Mouse (Mus musculus) forebrain, embryonic 12.5 days (tissue): Measurements from ENCODE around the gene Clic4. TPM values are rescaled to one million over a fixed set of nuclear protein-coding genes. Genes with fewer than 3 reads are reported as not detected.
"Not testable (repeated sequence)": the region's sequence is repeated elsewhere in the genome, so short reads cannot be mapped to it uniquely, and the experiment has no call there.

Experiments
- ATAC-seq: fragments of 200-750 bp; cut with Nextera tagmentation; 2 replicates; pipeline ENCODE4 v1.8.0; 2017; ENCODE audit warnings: moderate TSS enrichment; ENCODE audit not compliant: low FRiP score
- H3K27ac ChIP-seq: fragments of 300-500 bp; sonication (generic); 2 replicates; pipeline ENCODE4 v1.5.1; 2016; ENCODE audit warnings: mild to moderate bottlenecking
- H3K27me3 ChIP-seq: fragments of 300-500 bp; sonication (generic); 2 replicates; pipeline ENCODE4 v1.6.1; 2016; ENCODE audit warnings: mild to moderate bottlenecking
- H3K36me3 ChIP-seq: fragments of 300-500 bp; sonication (generic); replicated peaks from 2 replicates; pipeline ENCODE4 v1.6.1; 2016; ENCODE audit warnings: mild to moderate bottlenecking
- H3K4me1 ChIP-seq: fragments of 300-500 bp; sonication (generic); 2 replicates; pipeline ENCODE4 v1.6.1; 2016
- H3K4me2 ChIP-seq: fragments of 300-500 bp; sonication (generic); 2 replicates; pipeline ENCODE4 v1.6.1; 2016; ENCODE audit warnings: mild to moderate bottlenecking, moderate library complexity
- H3K4me3 ChIP-seq: fragments of 300-500 bp; sonication (generic); replicated peaks from 2 replicates; pipeline ENCODE4 v1.5.1; 2016; ENCODE audit warnings: mild to moderate bottlenecking
- H3K9ac ChIP-seq: fragments of 300-500 bp; sonication (generic); 2 replicates; pipeline ENCODE4 v1.6.1; 2016; ENCODE audit warnings: mild to moderate bottlenecking
- H3K9me3 ChIP-seq: fragments of 300-500 bp; sonication (generic); 2 replicates; pipeline ENCODE4 v1.6.1; 2016
- WGBS: fragments of 180-500 bp; shearing (Covaris S2); methylation state at CpG from one replicate; pipeline ENCODE4 v1.1.7; 2016; 5-methylcytosine and 5-hydroxymethylcytosine counted together
- polyA plus RNA-seq: library from polyadenylated mRNA; unstranded; fragments of >200 nt; fragmentation: Nextera tagmentation; extraction: Ambion mirVana; gene quantifications from 2 replicates; pipeline ENCODE4 v1.2.1, GENCODE M21; 2016

The Clic4 gene
- polyA plus RNA-seq, 1 experiment from 2014 or later, result 205 TPM

- peaks cover 8% of the 10 kb centered on the region; the same call in 1 of the 2 replicates for H3K27me3 ChIP-seq
- no peak overlapping the region for H3K4me3 ChIP-seq
- H3K4me2 ChIP-seq, result no peak overlapping the region
- H3K36me3 ChIP-seq, result no peaks in the 10 kb centered on the region
- ATAC-seq, result no peak
- peaks cover 15% of the 10 kb centered on the region for H3K4me1 ChIP-seq
- 83% methylated on average over 3 of the region's 3 CpGs for WGBS
- no peak overlapping the region for H3K9ac ChIP-seq
- no peak overlapping the region for H3K27ac ChIP-seq
- no peaks in the 10 kb centered on the region for H3K9me3 ChIP-seq
Observed at GRCm38 (mm10) chr4:135287975-135288374, 15.4 kb upstream of the Clic4 start.

GRCm38 (mm10) chr4:135286833-135287395, 14.3 kb upstream of the Clic4 start:
- Histone ChIP-seq H3K4me1 (peaks cover 10% of the 10 kb centered on the region), H3K9ac (peak overlapping the region; percentile 33; the same call in 1 of the 2 replicates), H3K36me3 (no peaks in the 10 kb centered on the region), H3K27me3 (peaks cover 8% of the 10 kb centered on the region; the same call in 1 of the 2 replicates), H3K4me3 (no peak overlapping the region), H3K9me3 (no peaks in the 10 kb centered on the region), H3K4me2 (no peak overlapping the region), H3K27ac (no peak overlapping the region)
- no peak for ATAC-seq
- WGBS, result 15% methylated on average over 16 of the region's 16 CpGs

DNA sequence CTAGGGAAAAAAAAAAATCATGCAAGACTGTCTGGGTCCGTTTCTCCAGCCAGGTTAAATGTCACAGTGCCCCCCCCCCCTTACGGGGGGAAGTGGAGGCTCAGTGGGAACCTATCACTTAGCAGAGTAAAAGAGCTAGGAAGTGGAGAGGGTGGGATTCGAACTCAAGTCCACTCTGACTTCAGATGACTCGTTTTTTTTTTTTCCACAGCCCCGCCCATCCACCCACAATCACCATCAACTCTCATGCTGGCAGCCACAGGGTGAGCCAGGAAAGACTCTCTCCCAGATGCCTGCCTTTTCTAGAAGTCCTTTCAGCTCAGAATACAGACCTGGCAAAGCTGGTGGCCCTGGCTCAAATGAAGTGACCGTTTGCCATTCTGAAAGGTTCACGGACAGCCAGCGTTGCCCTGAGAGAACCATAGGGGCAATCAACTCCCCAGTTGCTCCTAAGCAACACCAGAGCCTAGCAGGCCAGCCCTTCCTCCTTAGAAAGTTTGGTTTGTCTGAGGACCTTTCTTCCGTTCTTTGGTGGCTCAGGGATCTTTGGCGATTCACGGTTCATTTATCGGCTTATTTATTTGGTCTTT, 13.5 kb upstream of the Clic4 start:
- 65% methylated on average over 12 of the region's 12 CpGs for WGBS
- H3K27ac ChIP-seq, result no peak overlapping the region
- peaks cover 8% of the 10 kb centered on the region; the same call in 1 of the 2 replicates for H3K27me3 ChIP-seq
- H3K4me3 ChIP-seq, result no peak overlapping the region
- H3K9me3 ChIP-seq, result no peaks in the 10 kb centered on the region
- H3K4me1 ChIP-seq, result peaks cover 10% of the 10 kb centered on the region
- H3K9ac ChIP-seq, result no peak overlapping the region
- no peak for ATAC-seq
- H3K4me2 ChIP-seq, result no peak overlapping the region
- no peaks in the 10 kb centered on the region for H3K36me3 ChIP-seq

- H3K27ac ChIP-seq, result no peak overlapping the region
- no peak for ATAC-seq
- WGBS, result 54% methylated on average over 8 of the region's 8 CpGs
Observed at GRCm38 (mm10) chr4:135285436-135285835, 12.8 kb upstream of the Clic4 start.

DNA sequence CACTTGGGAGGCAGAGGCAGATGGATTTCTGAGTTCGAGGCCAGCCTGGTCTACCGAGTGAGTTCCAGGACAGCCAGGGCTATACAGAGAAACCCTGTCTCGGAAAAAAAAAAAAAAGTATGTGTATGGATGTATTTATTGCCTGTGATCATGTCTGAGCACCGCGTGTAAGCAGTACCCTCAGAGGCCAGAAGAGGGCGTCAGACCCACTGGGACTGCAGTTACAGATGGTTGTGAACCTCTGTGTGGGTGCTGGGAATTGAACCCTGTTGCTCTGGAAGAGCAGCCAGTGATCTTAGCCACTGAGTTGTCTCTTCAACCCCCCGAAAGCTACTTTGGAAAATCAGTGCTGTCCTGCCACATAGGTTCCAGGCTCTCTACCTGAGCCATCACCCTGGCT, 11.3 kb upstream of the Clic4 start:
- no peak overlapping the region for H3K27ac ChIP-seq
- ATAC-seq, result no peak
- H3K4me1 ChIP-seq, result peaks cover 10% of the 10 kb centered on the region
- no peaks in the 10 kb centered on the region for H3K36me3 ChIP-seq
- no peak overlapping the region for H3K4me2 ChIP-seq
- H3K9me3 ChIP-seq, result no peaks in the 10 kb centered on the region
- H3K9ac ChIP-seq, result no peak overlapping the region
- WGBS, result 83% methylated on average over 7 of the region's 7 CpGs
- H3K4me3 ChIP-seq, result no peak overlapping the region
- H3K27me3 ChIP-seq, result peaks cover 8% of the 10 kb centered on the region; the same call in 1 of the 2 replicates

More at GRCm38 (mm10) chr4:135285436-135285835, 12.8 kb upstream of the Clic4 start:
- H3K4me1 ChIP-seq, result peaks cover 10% of the 10 kb centered on the region
- no peaks in the 10 kb centered on the region for H3K36me3 ChIP-seq
- H3K4me3 ChIP-seq, result no peak overlapping the region
- H3K27me3 ChIP-seq, result peaks cover 8% of the 10 kb centered on the region; the same call in 1 of the 2 replicates
- no peak overlapping the region for H3K9ac ChIP-seq
- H3K4me2 ChIP-seq, result no peak overlapping the region
- H3K9me3 ChIP-seq, result no peaks in the 10 kb centered on the region

- no peaks in the 10 kb centered on the region for H3K36me3 ChIP-seq
- ATAC-seq, result no peak
- H3K9me3 ChIP-seq, result no peaks in the 10 kb centered on the region
- H3K27me3 ChIP-seq, result peaks cover 8% of the 10 kb centered on the region; the same call in 1 of the 2 replicates
- H3K4me3 ChIP-seq, result no peak overlapping the region
- H3K9ac ChIP-seq, result no peak overlapping the region
- 70% methylated on average over 4 of the region's 4 CpGs for WGBS
- peaks cover 10% of the 10 kb centered on the region for H3K4me1 ChIP-seq
- no peak overlapping the region for H3K27ac ChIP-seq
- H3K4me2 ChIP-seq, result no peak overlapping the region
Observed at GRCm38 (mm10) chr4:135283417-135283816, 10.8 kb upstream of the Clic4 start.

DNA sequence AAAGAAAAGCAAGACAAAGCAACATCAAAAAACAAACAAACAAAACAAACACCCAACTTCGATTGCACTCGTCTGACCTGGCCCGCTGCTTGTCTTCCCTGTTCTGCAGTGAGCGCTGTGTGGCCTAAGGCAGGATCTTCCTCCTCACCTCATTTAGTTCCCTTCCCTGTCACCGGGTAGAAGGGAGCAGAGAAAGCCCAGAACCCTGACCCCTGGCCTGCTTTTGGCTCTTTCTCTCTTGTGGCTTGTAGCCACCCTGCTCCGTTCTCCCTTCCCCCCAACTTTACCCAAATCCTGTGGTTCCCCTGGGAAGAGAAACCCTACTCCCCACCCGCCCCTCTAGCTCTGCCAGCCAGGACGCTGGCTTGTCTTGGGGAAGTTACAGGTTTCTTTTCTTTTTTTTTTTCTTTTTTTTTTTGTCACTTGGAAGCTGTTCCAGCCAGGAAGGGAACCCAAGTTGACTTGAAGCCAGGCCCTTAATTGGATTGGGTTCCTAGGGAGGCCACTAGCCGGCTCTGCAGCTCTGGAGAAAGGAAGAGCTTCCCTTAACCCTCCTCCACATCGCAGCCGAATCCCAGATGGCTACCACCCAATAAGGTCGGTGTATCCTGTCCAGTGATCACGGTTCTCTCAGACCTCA, 10.2 kb upstream of the Clic4 start:
- H3K9ac ChIP-seq, result no peak overlapping the region
- H3K4me1 ChIP-seq, result peaks cover 10% of the 10 kb centered on the region
- H3K4me3 ChIP-seq, result no peak overlapping the region
- no peaks in the 10 kb centered on the region for H3K9me3 ChIP-seq
- no peak overlapping the region for H3K27ac ChIP-seq
- H3K4me2 ChIP-seq, result no peak overlapping the region
- no peaks in the 10 kb centered on the region for H3K36me3 ChIP-seq
- no peak for ATAC-seq
- H3K27me3 ChIP-seq, result peaks cover 8% of the 10 kb centered on the region; the same call in 1 of the 2 replicates
- WGBS, result 68% methylated on average over 13 of the region's 13 CpGs

DNA sequence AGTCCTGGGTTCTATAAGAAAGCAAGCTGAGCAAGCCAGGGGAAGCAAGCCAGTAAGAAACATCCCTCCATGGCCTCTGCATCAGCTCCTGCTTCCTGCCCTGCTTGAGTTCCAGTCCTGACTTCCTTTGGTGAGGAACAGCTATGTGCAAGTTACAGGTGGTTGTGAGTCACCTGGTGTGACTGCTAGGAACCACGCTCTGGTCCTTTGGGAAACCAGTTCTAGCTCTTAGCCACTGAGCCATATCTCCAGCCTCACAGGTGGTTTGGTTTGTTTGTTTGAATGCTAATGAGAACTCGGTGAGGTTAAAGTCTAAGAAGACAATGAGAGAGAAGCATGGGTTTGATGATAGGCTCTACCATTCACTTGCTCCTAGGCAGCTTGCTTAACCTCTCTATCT, 7.4 kb upstream of the Clic4 start:
- H3K4me3 ChIP-seq, H3K9ac ChIP-seq, ATAC-seq, H3K4me1 ChIP-seq, H3K4me2 ChIP-seq, H3K9me3 ChIP-seq, H3K36me3 ChIP-seq, H3K27me3 ChIP-seq, H3K27ac ChIP-seq: not testable (repeated sequence)
- WGBS, result 74% methylated on average over 2 of the region's 2 CpGs

- 69% methylated on average over 4 of the region's 4 CpGs for WGBS
- Histone ChIP-seq H3K36me3 (no peaks in the 10 kb centered on the region), H3K27me3 (peaks cover 26% of the 10 kb centered on the region), H3K4me1 (peaks cover 6% of the 10 kb centered on the region), H3K4me3 (no peak overlapping the region), H3K9ac (no peak overlapping the region), H3K9me3 (no peaks in the 10 kb centered on the region), H3K4me2 (no peak overlapping the region), H3K27ac (no peak overlapping the region)
- no peak for ATAC-seq
Observed at GRCm38 (mm10) chr4:135276681-135277379, 4.2 kb upstream of the Clic4 start.

- 0 out of 2 replicates have a peak, but pooled peaks cover 3% of the 10 kb centered on the region for H3K36me3 ChIP-seq
- peaks cover 26% of the 10 kb centered on the region for H3K27me3 ChIP-seq
- H3K9me3 ChIP-seq, result no peaks in the 10 kb centered on the region
- no peak overlapping the region for H3K9ac ChIP-seq
- H3K4me2 ChIP-seq, result no peak overlapping the region
- H3K4me3 ChIP-seq, result no peak overlapping the region
- peaks cover 22% of the 10 kb centered on the region for H3K4me1 ChIP-seq
- no peak overlapping the region for H3K27ac ChIP-seq
- 72% methylated on average over 7 of the region's 7 CpGs for WGBS
- no peak for ATAC-seq
Observed at GRCm38 (mm10) chr4:135274761-135275160, 2.1 kb upstream of the Clic4 start.

DNA sequence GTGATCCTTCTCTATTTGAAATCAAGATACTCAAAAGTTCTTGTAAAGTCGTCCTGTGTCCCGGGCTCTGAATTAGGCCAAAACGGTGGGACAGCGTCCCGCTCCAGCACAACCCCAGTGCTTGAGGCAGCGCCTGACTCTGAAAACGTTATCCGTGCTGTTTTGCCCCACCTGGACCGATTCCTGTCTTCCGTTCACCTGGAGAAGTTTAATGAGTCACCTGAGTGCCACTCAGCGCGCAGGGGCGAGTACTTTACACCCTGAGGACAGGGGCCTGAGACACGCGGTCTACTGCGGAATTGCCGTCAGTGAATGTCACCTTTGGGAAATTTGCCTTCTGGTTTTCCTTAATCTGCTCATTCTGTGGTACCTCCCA, 681 bp upstream of the Clic4 start:
- H3K4me2 ChIP-seq, result peak overlapping the region; percentile 86
- H3K36me3 ChIP-seq, result 0 out of 2 replicates have a peak, but pooled peaks cover 7% of the 10 kb centered on the region
- H3K27me3 ChIP-seq, result peaks cover 26% of the 10 kb centered on the region
- no peak overlapping the region for H3K27ac ChIP-seq
- ATAC-seq, result peak; percentile 3; the same call in 1 of the 2 replicates
- peaks cover 35% of the 10 kb centered on the region for H3K4me1 ChIP-seq
- peak overlapping the region; percentile 93 for H3K4me3 ChIP-seq
- H3K9me3 ChIP-seq, result no peaks in the 10 kb centered on the region
- WGBS, result 3% methylated on average over 17 of the region's 17 CpGs
- H3K9ac ChIP-seq, result peak overlapping the region; percentile 33
